Mouse (Mus musculus) testis, adult 2 months (tissue): Measurements from ENCODE around the gene Hipk1. TPM values are rescaled to one million over a fixed set of nuclear protein-coding genes. Genes with fewer than 3 reads are reported as not detected.
A peak's percentile ranks its signal among the peaks of the same experiment; 100 is the strongest.
"Not testable (repeated sequence)": the region's sequence is repeated elsewhere in the genome, so short reads cannot be mapped to it uniquely, and the experiment has no call there.

Experiments
- H3K27ac ChIP-seq: fragments of 200-500 bp; 2 replicates; pipeline ENCODE4 v1.5.1; 2012; ENCODE audit warnings: low read depth, low read length; ENCODE audit not compliant: control insufficient read depth, insufficient read depth
- H3K27me3 ChIP-seq: fragments of 200-500 bp; 2 replicates; pipeline ENCODE4 v1.6.1; 2012; ENCODE audit warnings: mild to moderate bottlenecking, low read length, moderate library complexity; ENCODE audit not compliant: control insufficient read depth, insufficient read depth
- H3K36me3 ChIP-seq: fragments of 200-500 bp; 2 replicates; pipeline ENCODE4 v1.6.1; 2012; ENCODE audit warnings: mild to moderate bottlenecking, low read length; ENCODE audit not compliant: control insufficient read depth, insufficient read depth
- H3K4me1 ChIP-seq: fragments of 200-500 bp; 2 replicates; pipeline ENCODE4 v1.6.1; 2012; ENCODE audit warnings: low read length; ENCODE audit not compliant: control insufficient read depth, insufficient read depth
- H3K4me3 ChIP-seq: fragments of 200-500 bp; 2 replicates; pipeline ENCODE4 v1.5.1; 2012; ENCODE audit warnings: low read depth, mild to moderate bottlenecking, low read length, moderate library complexity, mixed read lengths; ENCODE audit not compliant: control insufficient read depth
- CTCF ChIP-seq: fragments of 200-500 bp; IDR thresholded peaks from 2 replicates; pipeline ENCODE4 v1.5.1; 2012; ENCODE audit warnings: low read depth, mild to moderate bottlenecking, inconsistent platforms, low read length, moderate library complexity; ENCODE audit not compliant: control insufficient read depth, insufficient read depth, insufficient replicate concordance
- POLR2A ChIP-seq: fragments of 200-500 bp; IDR thresholded peaks from 2 replicates; pipeline ENCODE4 v1.6.1; 2012; ENCODE audit warnings: low read depth, mild to moderate bottlenecking, inconsistent platforms, low read length, moderate library complexity; ENCODE audit not compliant: control insufficient read depth
- polyA plus RNA-seq: library from polyadenylated mRNA; depleted of rRNA; stranded (reverse); fragments of >200 nt; gene quantifications from 2 replicates; pipeline ENCODE4 v1.2.3, GENCODE M21; 2012

The Hipk1 gene
- polyA plus RNA-seq, 1 experiment = 224 TPM

DNA sequence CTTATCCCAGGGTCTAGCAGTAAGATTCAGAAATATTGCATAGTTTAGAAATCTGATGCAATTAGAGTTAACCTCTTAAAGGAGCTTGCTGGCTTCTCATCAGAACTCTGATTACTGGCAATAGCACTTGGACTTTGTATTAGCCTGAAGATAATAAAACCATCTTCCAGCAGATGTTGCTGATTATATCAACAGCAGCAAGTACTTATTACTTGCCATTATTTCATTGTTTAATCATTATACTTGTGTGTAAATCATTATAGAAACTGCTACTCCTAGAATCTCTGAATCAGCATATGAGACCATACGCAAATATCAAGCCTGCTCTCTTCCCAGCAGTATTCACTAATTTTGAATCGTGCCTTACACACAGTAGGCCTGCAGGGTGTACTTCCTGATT lies 42.6 kb upstream of the Hipk1 start:
- Histone ChIP-seq H3K27ac (no peak overlapping the region), H3K4me3 (no peak overlapping the region), H3K4me1 (no peaks in the 10 kb centered on the region), H3K36me3 (no peaks in the 10 kb centered on the region), H3K27me3 (no peaks in the 10 kb centered on the region)
- no peak for TF ChIP-seq CTCF
- no peak for TF ChIP-seq POLR2A

GRCm38 (mm10) chr3:103832426-103832825 lies 41.1 kb upstream of the Hipk1 start, which contains the start of gene Bcl2l15:
TSS of gene Bcl2l15 (plus strand) at chr3:103832601.
- H3K4me1 ChIP-seq = no peaks in the 10 kb centered on the region
- no peak within 1 kb of the TSS for H3K27ac ChIP-seq
- no peak for TF ChIP-seq POLR2A
- no peak for TF ChIP-seq CTCF
- no peak within 1 kb of the TSS for H3K4me3 ChIP-seq
- no peaks in the 10 kb centered on the region for H3K27me3 ChIP-seq
- H3K36me3 ChIP-seq = no peaks in the 10 kb centered on the region

DNA sequence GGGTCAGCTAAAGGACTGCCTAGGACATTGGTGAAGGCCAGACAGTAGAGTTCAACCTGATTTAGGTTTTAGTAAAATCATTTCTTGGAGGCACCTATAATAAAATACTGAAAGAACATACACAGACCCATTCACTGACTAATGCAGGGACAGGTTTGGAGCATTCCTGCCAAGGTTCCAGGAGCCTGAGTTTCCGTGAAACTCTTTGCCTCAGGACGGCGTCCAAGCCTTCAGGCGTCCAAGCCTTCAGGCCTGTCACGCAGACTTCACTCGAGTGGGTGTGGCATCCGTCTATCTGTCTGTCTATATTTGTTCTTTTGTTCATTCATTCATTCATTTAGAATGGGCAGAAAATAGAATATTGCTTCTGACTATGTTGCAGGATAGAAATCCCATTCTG lies 39.8 kb upstream of the Hipk1 start:
- Histone ChIP-seq H3K27me3 (no peaks in the 10 kb centered on the region), H3K4me3 (no peak overlapping the region), H3K27ac (no peak overlapping the region), H3K36me3 (no peaks in the 10 kb centered on the region), H3K4me1 (no peaks in the 10 kb centered on the region)
- TF ChIP-seq POLR2A = no peak
- no peak for TF ChIP-seq CTCF

DNA sequence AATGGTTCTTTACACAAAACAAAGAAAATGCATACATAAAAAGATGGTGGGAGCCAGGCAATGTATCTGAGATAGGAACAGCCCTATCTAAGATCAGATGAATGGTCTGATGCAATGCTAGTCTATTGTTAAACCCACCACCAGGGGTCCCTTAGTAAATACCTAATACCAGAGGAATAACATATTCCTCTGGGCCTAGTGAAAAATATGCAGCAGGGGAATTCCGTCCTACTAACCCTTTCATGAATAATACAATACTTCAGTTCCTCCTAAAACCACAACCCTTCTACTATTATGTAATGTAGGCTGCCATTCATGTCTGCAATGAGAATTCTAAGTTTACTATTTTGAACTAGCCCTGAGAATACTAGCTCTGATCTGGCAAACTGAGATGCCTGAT lies 39.3 kb upstream of the Hipk1 start:
- H3K36me3 ChIP-seq, H3K4me3 ChIP-seq, H3K4me1 ChIP-seq, H3K27ac ChIP-seq, H3K27me3 ChIP-seq: not testable (repeated sequence)

- TF ChIP-seq CTCF (no peak), POLR2A (no peak)
- H3K4me3 ChIP-seq = no peak overlapping the region
- no peaks in the 10 kb centered on the region for H3K36me3 ChIP-seq
- H3K27ac ChIP-seq = no peak overlapping the region
- H3K27me3 ChIP-seq = no peaks in the 10 kb centered on the region
- no peaks in the 10 kb centered on the region for H3K4me1 ChIP-seq
Measured at GRCm38 (mm10) chr3:103829036-103829435, 37.7 kb upstream of the Hipk1 start.

DNA sequence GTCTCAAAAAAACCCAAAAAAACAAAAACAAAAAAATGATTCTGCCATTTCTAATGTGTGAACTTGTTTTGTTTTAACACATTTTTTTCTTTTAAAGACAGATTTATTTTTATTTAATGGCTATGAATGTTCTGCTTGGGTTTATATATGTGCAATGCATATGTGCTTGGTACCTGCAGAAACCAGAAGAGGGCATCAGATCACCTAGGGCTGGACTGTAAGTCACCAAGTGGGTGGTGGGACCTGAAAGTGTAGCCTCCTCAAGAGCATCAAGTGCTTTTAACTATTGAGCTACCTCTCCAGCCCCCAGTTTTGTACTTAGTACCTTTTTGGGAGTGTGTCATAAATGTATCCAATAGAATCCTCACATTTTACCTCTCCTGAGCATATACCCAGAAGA lies 36.2 kb upstream of the Hipk1 start:
- Histone ChIP-seq H3K27ac (no peak overlapping the region), H3K27me3 (no peaks in the 10 kb centered on the region), H3K4me3 (no peak overlapping the region), H3K36me3 (no peaks in the 10 kb centered on the region), H3K4me1 (no peaks in the 10 kb centered on the region)
- TF ChIP-seq CTCF = no peak
- TF ChIP-seq POLR2A = no peak

DNA sequence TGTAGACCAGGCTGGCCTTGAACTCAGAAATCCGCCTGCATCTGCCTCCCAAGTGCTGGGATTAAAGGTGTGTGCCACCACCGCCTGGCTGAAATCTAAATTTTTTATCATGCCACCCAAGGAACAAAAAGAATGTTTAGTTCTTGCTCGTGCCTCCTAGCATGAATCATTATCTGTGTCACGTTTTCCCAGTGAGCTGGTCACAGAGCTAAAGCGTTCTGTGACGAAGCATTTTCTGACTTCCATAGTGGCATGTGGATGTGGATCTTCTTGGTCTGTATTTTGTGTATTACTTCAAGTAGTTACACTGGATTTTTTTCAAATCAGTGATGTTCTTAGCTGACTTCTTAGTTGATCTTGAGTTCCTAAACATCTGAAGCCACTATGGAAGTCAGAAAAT lies 19.6 kb upstream of the Hipk1 start:
- Histone ChIP-seq H3K36me3 (0 out of 2 replicates have a peak, but pooled peaks cover 2% of the 10 kb centered on the region), H3K4me3 (no peak overlapping the region), H3K27ac (no peak overlapping the region), H3K27me3 (no peaks in the 10 kb centered on the region), H3K4me1 (no peaks in the 10 kb centered on the region; the same call in 1 of the 2 replicates)
- TF ChIP-seq CTCF = no peak
- TF ChIP-seq POLR2A = no peak

- H3K27me3 ChIP-seq = no peaks in the 10 kb centered on the region
- H3K4me3 ChIP-seq = peak overlapping the region; percentile 97
- H3K4me1 ChIP-seq = no peaks in the 10 kb centered on the region; the same call in 1 of the 2 replicates
- TF ChIP-seq POLR2A (no peak), CTCF (no peak)
- 0 out of 2 replicates have a peak, but pooled peaks cover 2% of the 10 kb centered on the region for H3K36me3 ChIP-seq
- H3K27ac ChIP-seq = peak overlapping the region; percentile 95
Measured at GRCm38 (mm10) chr3:103809799-103810150, 18.4 kb upstream of the Hipk1 start.
